Mouse (Mus musculus): ENCODE data around the gene Xxylt1.

- TF ChIP-seq POLR2A (IDR thresholded peaks at IDR 0.05; ENCODE audit: insufficient read depth, low read depth, low read length) (no peak), CTCF (IDR thresholded peaks at IDR 0.05) (no peak), EP300 (IDR thresholded peaks at IDR 0.05; ENCODE audit: insufficient read depth, low read depth, low read length) (no peak)
Measured at GRCm38 (mm10) chr16:30934205-30934780, 146.9 kb downstream of the Xxylt1 start.

Measured in heart, adult 2 months (tissue).